Mouse (Mus musculus): ENCODE measurements around the gene Nr4a2. TPM values are rescaled to one million over a fixed set of nuclear protein-coding genes. Genes with fewer than 3 reads are reported as not detected.

Gene Nr4a2
- 0.93 TPM for polyA plus RNA-seq (2014; fragmentation: Illumina TruSeq; extraction: RNeasy Lipid Tissue Mini Kit (QIAGEN cat#74804); ENCODE audit: low read depth, low replicate concordance)

DNA sequence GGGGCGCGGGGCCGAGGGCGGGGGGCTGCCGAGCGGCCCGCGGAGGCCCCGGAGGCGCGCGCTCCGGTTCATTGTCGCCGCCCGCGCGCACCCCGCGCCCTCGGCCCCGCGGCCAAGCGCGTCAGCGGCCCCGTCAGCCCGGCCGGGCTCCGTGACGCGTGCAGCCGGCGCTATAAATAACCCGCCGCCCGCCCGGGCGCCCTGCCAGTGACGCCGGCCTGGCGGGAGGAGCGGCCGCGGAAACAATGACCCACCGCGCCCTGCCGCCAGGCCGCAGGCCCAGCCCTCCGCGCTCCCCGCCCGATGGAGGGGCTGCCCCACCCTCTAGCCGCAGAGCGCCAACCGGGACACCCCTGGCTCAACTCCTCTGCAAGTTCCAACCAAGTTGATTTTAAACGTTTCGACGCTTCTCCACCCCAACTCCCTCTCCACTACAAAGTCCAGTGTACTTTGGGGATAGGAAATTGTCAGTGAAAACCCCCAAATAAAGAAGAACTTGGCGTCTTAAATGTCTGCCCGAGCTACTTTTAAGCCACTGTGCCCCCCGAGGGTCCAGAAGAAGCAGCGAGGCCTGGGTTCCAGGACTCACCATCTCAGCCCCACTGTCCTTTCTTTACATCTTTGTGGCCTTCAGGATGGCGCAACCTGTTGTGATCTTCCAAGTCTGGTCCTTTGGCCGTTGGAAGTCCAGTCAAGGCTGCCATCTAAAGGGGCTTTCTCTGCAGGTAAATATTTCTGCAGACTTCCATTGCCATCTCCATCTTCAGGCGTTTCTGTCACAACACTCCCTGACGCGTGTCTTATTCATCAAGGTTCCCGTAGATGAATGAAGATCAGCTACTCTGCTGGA is at the start of gene Nr4a2:
TSS of gene Nr4a2 (minus strand) at position 13 of the 850 bp plus-strand sequence.

Other genes with a start within 250 kb of the Nr4a2 start
- gene Gpd2, start 113.6 kb upstream of the Nr4a2 start, polyA plus RNA-seq (2014; fragmentation: Illumina TruSeq; extraction: RNeasy Lipid Tissue Mini Kit (QIAGEN cat#74804); ENCODE audit: low read depth, low replicate concordance), result 40.6 TPM

All from kidney, adult 10 weeks (tissue).